Mouse (Mus musculus) embryonic facial prominence, embryonic 11.5 days (tissue): ENCODE data around the gene 3110040M04Rik. TPM values are rescaled to one million over a fixed set of nuclear protein-coding genes. Genes with fewer than 3 reads are reported as not detected.
"Not testable (repeated sequence)": the region's sequence is repeated elsewhere in the genome, so short reads cannot be mapped to it uniquely, and the experiment has no call there.

Source experiments
- ATAC-seq: fragments of 200-750 bp; cut with Nextera tagmentation; replicated peaks from 2 replicates; pipeline ENCODE4 v1.8.0; 2017; ENCODE audit warnings: low read depth; ENCODE audit not compliant: insufficient number of reproducible peaks, low FRiP score, low TSS enrichment
- DNase-seq: peaks from one replicate; pipeline ENCODE4 v3.0.0-alpha.2; 2015; ENCODE audit warnings: low spot score
- H3K27ac ChIP-seq: fragments of 300-500 bp; sonication (generic); replicated peaks from 2 replicates; pipeline ENCODE4 v1.5.1; 2014; ENCODE audit warnings: mild to moderate bottlenecking, low read depth, low read length, control low read depth
- H3K27me3 ChIP-seq: fragments of 300-500 bp; sonication (generic); 2 replicates; pipeline ENCODE4 v1.6.1; 2014; ENCODE audit warnings: mild to moderate bottlenecking, low read length, moderate library complexity, mixed read lengths; ENCODE audit not compliant: control insufficient read depth, insufficient read depth
- H3K36me3 ChIP-seq: fragments of 300-500 bp; sonication (generic); replicated peaks from 2 replicates; pipeline ENCODE4 v1.6.1; 2014; ENCODE audit warnings: low read depth, mild to moderate bottlenecking, low read length, moderate library complexity, mixed read lengths; ENCODE audit not compliant: control insufficient read depth, insufficient read depth
- H3K4me1 ChIP-seq: fragments of 300-500 bp; sonication (generic); 2 replicates; pipeline ENCODE4 v1.6.1; 2014; ENCODE audit warnings: low read length, mixed read lengths; ENCODE audit not compliant: control insufficient read depth, insufficient read depth
- H3K4me2 ChIP-seq: fragments of 300-500 bp; sonication (generic); 2 replicates; pipeline ENCODE4 v1.6.1; 2014; ENCODE audit warnings: low read depth, mild to moderate bottlenecking, control low read depth, low read length, moderate library complexity
- H3K4me3 ChIP-seq: fragments of 300-500 bp; sonication (generic); 2 replicates; pipeline ENCODE4 v1.5.1; 2014; ENCODE audit warnings: low read depth, low read length, control low read depth
- H3K9ac ChIP-seq: fragments of 300-500 bp; sonication (generic); replicated peaks from 2 replicates; pipeline ENCODE4 v1.6.1; 2014; ENCODE audit warnings: mild to moderate bottlenecking, control low read depth, low read length
- H3K9me3 ChIP-seq: fragments of 300-500 bp; sonication (generic); replicated peaks from 2 replicates; pipeline ENCODE4 v1.6.1; 2016; ENCODE audit warnings: mild to moderate bottlenecking, low read length, inconsistent platforms, mixed read lengths; ENCODE audit not compliant: control insufficient read depth
- WGBS: fragments of 180-500 bp; shearing (Covaris S2); extraction: QIAGEN DNeasy Blood & Tissue Kit; methylation state at CpG from one replicate; pipeline ENCODE4 v1.1.7; 2014; 5-methylcytosine and 5-hydroxymethylcytosine counted together
- polyA plus RNA-seq: library from polyadenylated mRNA; unstranded; fragments of >200 nt; fragmentation: Nextera tagmentation; extraction: Ambion mirVana; gene quantifications from 2 replicates; pipeline ENCODE4 v1.2.1, GENCODE M21; 2014

Gene 3110040M04Rik
- polyA plus RNA-seq, 1 experiment from 2014 or later, result not detected

DNA sequence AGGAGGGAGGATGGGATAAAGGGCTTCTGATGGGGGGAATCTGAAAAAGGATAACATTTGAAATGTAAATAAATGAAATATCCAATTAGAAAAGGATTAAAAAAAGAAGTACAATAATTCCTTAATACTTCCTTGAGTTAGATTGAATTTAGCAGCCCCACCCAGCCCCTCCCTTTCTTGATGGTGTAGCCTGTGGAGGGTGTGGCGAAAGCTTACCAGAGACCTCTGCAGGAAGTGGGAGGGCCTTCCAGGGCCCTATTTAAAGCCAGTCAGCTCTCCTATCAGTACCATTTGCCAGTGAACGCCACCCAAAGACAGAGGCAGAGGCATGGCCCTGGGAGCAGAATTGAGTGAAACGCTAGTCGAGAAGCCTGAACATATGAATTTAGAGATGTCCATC, 5.8 kb upstream of the 3110040M04Rik start, which contains the start of gene Gm47995:
TSS of gene Gm47995 (plus strand) at position 329 of the 400 bp plus-strand sequence.
- not testable (repeated sequence) for DNase-seq, H3K4me2 ChIP-seq, H3K4me3 ChIP-seq, H3K27me3 ChIP-seq, H3K9ac ChIP-seq, H3K4me1 ChIP-seq, H3K9me3 ChIP-seq, ATAC-seq, H3K36me3 ChIP-seq, H3K27ac ChIP-seq
- 62% methylated on average over 2 of the region's 4 CpGs for WGBS

DNA sequence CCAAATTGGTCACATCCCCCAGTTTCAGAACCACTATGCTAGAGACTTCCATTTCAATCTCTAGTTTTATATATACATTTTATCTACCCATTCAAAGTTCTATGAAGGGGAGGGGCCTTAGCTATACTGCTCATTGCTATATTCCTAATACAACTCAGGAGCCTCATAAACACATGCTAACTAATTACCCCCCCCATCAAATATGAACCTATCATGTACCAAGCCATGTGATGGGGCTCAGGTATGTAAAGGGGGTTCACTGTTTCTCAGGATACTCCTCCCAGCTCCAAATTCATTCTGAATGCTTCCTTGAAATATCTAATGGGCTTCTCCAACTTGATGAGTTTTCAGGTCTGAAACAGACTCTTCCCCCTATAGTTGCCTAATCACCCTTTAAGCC, 3.3 kb upstream of the 3110040M04Rik start:
- DNase-seq, H3K36me3 ChIP-seq, H3K4me3 ChIP-seq, ATAC-seq, H3K4me1 ChIP-seq, H3K27ac ChIP-seq, H3K9me3 ChIP-seq, H3K9ac ChIP-seq, H3K4me2 ChIP-seq, H3K27me3 ChIP-seq: not testable (repeated sequence)

GRCm38 (mm10) chr1:151202771-151203170, 1.1 kb upstream of the 3110040M04Rik start:
- DNase-seq, H3K4me2 ChIP-seq, H3K27me3 ChIP-seq, H3K27ac ChIP-seq, H3K9me3 ChIP-seq, ATAC-seq, H3K36me3 ChIP-seq, H3K4me1 ChIP-seq, H3K4me3 ChIP-seq, H3K9ac ChIP-seq: not testable (repeated sequence)
- WGBS, result 89% methylated on average over 3 of the region's 5 CpGs

DNA sequence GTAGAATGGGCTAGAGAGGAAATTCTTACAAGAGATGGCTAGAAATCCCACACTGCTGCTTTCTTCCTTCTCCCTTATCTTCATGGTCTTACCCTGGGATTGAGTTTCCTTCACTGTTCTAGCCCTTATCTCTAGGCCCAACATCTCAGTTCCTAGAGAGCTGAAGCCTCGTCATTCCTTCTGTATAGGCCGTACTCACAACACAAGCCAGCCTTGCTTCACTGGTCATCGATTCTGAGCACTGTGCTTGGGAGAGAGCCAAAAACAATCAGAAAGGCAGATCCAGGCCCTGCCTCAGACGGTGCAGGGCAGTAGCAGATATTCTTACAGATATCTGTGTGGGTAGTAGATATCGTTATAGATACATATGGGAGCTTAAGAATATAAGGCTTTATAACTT, 4.6 kb downstream of the 3110040M04Rik start:
- WGBS, result 76% methylated on average over 3 of the region's 5 CpGs
- not testable (repeated sequence) for ATAC-seq

DNA sequence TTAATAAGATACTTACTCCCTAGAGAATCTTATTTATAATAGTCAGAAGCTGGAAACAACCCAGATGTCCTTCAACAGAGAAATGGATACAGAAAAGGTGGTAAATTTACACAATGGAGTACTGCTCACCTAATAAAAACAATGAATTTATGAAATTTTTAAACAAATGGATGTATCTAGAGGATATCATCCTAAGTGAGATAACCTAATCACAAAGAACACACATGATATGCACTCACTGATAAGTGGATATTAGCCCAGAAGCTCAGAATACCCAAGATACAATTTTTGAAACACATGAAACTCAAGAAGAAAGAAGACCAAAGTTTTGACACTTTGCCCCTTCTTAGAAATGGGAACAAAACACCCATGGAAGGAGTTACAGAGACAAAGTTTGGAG, 5.0 kb downstream of the 3110040M04Rik start:
- H3K4me2 ChIP-seq, DNase-seq, H3K27me3 ChIP-seq, H3K9me3 ChIP-seq, H3K27ac ChIP-seq, H3K4me1 ChIP-seq, H3K9ac ChIP-seq, H3K36me3 ChIP-seq, ATAC-seq, H3K4me3 ChIP-seq: not testable (repeated sequence)

More for the DNA sequence above, 4.6 kb downstream of the 3110040M04Rik start:
- H3K4me2 ChIP-seq, H3K4me1 ChIP-seq, H3K9me3 ChIP-seq, H3K9ac ChIP-seq, H3K27me3 ChIP-seq, H3K27ac ChIP-seq, DNase-seq, H3K4me3 ChIP-seq, H3K36me3 ChIP-seq: not testable (repeated sequence)

DNA sequence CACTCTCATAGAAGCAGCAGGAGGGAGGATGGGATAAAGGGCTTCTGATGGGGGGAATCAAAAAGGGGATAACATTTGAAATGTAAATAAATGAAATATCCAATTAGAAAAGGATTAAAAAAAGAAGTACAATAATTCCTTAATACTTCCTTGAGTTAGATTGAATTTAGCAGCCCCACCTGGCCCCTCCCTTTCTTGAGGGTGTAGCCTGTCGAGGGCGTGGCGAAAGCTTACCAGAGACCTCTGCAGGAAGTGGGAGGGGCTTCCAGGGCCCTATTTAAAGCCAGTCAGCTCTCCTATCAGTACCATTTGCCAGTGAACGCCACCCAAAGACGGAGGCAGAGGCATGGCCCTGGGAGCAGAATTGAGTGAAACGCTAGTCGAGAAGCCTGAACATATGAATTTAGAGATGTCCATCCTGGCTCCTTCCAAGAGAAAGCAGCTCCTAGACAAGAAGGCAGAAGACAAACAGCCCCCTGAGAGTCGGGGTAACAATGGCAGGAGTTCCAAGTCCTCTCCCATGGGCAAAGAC, 6.0 kb downstream of the 3110040M04Rik start, which contains the start of gene Gm47996:
TSS of gene Gm47996 (plus strand) at position 308 of the 532 bp plus-strand sequence.
- not testable (repeated sequence) for ATAC-seq, H3K4me1 ChIP-seq
- 90% methylated on average over 4 of the region's 8 CpGs for WGBS

DNA sequence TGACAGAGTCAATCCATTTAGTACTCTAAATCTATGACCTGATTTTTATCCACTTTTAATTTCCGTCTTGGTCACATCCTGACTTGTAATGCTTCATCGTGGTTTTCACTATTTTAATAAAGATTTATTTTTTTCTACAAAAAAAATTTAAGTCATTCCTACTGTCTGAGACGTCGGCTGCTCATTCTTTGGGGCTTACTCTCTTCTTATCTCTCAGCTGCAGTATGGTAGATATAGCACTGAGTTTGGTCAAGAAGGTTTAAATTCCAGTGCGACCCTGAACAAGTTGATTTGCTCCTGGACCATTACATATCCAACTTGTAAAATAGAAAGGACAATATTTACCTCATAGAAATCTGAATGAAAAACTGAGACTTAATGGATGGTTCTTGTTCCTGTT, 7.7 kb downstream of the 3110040M04Rik start:
- not testable (repeated sequence) for H3K4me3 ChIP-seq, H3K4me1 ChIP-seq, H3K4me2 ChIP-seq, ATAC-seq, H3K36me3 ChIP-seq, DNase-seq, H3K27me3 ChIP-seq, H3K9me3 ChIP-seq, H3K9ac ChIP-seq, H3K27ac ChIP-seq
- WGBS, result 95% methylated on average over 5 of the region's 5 CpGs

More for the DNA sequence above, 6.0 kb downstream of the 3110040M04Rik start, which contains the start of gene Gm47996:
- not testable (repeated sequence) for H3K9me3 ChIP-seq, DNase-seq, H3K27me3 ChIP-seq, H3K4me3 ChIP-seq, H3K9ac ChIP-seq, H3K27ac ChIP-seq, H3K4me2 ChIP-seq, H3K36me3 ChIP-seq

DNA sequence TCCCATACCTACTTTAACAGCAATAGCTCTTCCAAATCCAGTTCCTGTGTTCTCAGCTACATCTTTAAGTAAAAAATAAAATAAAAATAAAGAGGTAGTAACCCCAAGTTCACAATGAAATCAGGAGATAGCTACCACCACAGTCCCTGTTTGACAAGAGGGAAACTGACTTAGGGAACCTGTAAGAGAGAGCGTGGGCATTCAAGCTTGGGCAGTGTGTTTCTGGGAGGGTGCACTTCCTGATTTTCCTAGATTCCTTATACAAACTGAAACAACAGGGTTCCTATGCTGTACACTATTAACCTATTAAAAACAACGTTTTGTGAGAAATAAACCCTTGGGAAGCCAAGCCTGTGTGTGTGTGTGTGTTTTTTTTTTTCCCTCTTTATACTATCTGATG, 10.9 kb downstream of the 3110040M04Rik start:
- Histone ChIP-seq H3K4me3 (no peak overlapping the region), H3K4me2 (no peak overlapping the region), H3K4me1 (no peaks in the 10 kb centered on the region), H3K27me3 (no peaks in the 10 kb centered on the region), H3K9ac (no peak overlapping the region), H3K36me3 (no peaks in the 10 kb centered on the region), H3K9me3 (no peaks in the 10 kb centered on the region), H3K27ac (no peak overlapping the region)
- 69% methylated on average over 2 of the region's 2 CpGs for WGBS
- ATAC-seq, result no peak
- DNase-seq, result no peak
